Mouse (Mus musculus) adrenal gland, adult (tissue): ENCODE data around the gene Apba2.

Experiments used
- DNase-seq, 2 experiments: peaks; one replicate each; pipeline ENCODE4 v3.0.0; 2022 to 2023; ENCODE audit warnings: low spot score in 1 of 2; ENCODE audit not compliant: inconsistent age in 2 of 2

Apba2 gene

DNA sequence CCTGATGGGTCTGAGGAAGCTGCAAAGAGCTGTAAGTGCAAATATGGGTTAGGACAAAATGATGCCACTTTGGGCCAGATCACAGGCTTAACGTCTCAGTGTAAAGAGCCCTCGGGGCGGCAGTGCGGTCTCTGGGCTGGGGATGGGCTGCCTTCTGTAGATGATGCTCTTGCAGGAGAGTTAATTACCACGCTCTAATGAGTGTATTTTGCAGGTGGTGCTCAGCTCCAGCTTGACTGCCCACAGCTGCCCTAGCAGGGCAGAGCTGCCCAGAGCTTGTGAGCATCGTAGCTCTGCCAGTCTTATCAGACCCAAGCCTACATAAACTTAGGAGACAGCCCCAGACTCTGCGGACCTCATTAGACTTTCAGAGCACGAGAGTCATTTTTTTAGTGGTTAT is 80.9 kb downstream of the Apba2 start:
- no peak for DNase-seq

DNA sequence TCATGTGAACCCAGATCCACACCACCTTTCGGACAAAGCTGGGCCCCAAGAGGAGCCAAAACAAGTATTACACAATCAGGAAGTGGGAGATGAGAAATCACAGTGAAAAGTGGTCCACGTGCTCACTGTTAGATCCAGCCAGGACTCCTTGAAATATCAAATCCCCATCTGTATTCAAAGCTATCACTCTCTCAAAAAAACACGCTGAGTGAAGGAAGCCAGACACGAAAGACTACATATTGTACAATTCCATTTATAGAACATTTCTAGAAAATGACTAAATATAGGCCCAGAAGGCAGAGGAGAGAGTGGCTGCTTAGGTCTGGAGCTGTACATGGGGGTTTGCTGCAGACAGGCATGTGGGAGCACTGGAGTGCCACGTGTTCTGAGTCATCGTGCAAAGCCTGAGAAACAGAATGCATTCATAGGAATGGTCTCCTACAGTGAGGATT is 82.2 kb downstream of the Apba2 start:
- DNase-seq = no peak

DNA sequence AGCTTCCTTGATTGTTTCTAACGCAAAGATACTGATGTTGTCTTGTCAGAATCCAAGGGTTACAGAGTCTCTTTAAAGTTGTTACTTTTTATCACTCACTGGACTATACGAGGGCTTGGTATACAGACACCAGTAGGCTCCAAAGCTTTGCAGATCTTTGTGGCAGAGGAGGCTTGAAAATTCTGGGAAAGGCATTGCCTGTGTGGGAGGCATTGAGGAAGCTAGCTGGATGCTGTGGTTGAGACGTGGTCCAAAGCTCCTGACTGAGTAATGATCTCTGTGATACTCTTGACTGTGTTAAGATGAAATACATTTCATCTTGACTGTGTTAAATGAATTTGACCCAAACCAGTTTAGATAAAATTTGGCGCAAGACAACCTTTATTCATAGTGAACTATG is 84.6 kb downstream of the Apba2 start:
- no peak for DNase-seq

DNA sequence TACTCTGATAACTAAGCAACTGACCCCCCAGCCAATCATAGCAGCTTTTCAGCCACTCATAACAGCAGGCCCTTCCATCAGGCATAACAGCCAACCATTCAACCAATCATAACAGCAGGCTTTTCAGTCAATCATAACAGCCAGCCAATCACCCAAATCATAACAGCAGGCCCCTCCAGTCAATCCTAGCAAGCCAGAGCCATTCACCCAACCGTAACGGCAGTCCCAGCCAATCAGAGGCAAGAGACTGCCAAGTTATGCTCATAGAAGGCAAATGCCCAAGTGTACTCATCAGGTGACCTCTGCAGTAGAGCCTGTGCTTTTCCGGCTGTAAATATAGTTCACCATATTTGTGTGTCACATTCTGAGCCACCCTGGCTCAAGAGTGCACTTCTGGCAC is 85.1 kb downstream of the Apba2 start:
- no peak for DNase-seq

DNA sequence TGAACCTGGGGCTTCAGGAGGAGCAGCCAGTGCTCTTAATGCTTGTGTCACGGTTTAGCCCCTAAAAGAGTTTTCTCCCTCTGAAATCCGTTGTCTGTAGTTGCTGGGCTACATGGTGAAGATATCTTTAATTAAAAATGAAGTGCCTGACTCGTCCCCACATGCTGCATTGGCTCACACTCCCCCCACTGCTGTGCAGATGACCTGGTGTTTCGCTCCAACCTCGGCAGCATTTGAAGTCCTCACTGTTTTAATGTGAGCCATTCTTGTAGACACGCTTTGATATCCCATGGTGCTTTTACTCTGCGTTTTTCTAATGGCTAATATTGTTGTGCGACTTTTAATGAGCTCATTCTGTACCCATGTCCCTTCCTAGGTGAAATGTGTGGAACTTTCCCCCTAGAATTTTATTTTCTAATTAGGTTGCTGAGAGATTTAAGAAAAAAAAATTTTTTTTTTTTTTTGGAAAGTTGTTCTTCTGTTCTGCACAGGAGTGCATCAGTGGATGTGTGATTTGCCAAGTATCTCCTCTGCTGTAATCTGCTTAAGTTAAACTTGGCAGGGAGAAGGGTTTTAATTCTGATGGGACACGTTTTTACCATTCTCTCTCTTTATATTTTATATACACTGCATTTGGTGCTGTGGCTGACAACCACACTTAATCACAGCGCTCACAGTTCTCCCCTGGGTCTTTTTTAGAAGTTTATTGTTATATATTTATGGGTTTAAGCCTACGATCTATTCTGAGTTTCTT is 87.3 kb downstream of the Apba2 start:
- DNase-seq = no peak

DNA sequence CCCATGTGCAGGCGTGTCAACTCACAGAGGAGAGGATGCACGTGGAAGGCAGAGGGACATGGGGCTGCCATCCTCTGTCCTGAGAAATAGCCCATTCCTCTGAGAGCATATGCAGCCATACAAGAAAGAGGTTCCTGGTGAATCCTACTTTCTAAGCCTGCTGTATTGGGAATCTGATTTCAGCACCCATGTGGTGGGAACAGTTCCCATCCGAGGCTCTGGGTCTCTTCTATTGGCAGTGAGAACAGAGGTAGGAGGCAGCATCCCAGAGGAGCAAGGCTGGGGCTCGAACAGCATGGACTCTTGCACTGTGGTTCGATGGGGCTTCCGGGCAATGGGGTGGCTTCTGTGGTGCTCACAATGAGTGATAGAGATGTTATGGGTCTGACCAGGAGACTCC is 93.8 kb downstream of the Apba2 start:
- DNase-seq = no peak

DNA sequence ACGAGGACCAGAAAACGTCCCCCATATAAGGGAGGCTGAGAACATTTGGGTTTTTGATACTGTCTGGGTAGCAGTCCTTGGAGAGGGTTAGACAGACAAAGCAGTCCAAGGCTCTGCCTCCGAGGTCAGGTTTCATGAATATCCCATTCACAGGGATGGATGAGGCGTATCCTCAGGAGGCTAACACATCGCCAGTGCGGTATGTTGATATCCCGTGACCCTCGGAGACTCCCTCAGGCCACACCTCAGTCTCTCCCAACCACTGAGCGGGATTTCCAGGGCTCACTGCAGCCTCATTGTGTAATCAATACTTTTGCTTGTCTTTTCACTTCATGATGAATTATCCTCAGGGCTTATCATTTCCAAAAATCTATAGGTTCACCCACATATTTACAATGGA is 95.1 kb downstream of the Apba2 start:
- peak in 1 of 2 experiments; percentile 22 for DNase-seq

DNA sequence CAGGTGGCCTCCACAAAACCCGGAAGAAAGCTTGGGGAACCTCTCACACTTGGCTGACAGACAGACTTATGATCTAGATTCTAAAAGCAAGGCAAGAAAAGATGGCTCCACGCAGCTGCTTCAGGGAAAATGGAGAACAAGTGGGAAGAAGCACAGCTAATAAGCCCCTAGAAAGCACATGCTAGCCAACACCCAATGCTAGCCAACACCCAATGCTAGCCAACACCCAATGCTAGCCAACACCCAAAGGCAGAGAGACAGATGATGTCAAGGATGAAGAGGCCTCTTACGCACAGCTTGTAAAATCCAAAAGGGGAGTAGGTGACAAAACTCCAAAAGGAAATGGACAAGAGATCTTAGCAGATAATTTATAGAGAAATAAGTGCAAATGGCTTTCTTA is 108.4 kb downstream of the Apba2 start:
- DNase-seq = no peak

DNA sequence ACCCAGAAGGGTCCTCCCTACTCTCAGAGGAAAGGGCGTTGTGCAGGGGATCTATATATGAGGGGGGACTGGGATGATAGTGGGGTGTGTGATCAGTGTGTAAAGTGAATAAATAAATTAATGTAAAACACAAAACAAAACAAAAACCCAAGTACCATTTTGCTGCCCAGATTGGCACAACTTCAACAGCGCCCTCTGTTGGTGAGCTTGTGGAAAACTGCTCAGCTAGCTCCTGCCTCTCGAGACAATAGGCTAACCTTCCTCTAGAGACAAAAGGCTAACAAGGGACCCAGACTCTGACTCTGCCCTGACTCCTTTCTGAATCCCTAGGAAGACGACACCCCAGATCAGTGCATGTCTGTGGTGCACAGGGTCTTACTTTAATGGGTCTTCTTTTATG is 109.4 kb downstream of the Apba2 start:
- DNase-seq = peak in 1 of 2 experiments; percentile 43

DNA sequence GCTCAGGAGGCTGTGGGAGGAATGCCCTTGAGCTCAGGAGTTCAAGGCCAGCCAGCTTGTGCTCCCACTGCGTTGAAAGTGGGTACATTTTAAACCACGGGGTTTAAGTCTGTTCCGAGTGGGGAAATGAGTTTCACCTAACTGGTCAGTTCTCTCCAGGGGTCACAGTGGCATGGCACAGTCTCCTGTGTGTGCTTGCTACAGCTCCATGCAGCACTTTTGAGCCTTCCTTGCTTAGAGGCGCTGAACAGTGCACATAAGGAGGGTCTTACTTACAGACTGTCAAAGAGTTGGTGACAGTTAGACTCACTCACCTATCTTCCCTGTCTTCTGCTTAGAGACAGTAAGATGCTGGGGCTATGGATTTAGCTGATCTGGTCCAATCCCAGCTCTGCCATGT is 117.8 kb downstream of the Apba2 start:
- DNase-seq = no peak

DNA sequence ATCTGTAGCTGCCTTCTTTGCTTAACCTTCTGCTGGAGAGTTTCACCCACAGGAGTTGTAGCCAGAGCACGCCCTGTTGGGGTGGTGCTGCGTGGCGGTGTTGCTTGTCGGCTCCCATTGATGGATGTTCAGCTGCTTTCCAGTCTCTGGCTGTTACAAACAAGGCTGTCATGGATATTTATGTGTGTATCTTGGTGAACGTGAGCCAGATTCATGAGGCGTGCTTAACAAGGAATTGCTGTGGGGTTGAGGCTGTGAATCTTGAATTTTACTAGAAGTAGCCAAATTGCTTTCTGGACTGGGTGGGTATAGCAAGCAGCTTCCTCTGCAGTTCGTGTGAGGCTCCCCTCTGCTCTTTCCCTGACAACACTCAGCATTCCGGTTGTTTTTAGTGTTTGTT is 125.0 kb downstream of the Apba2 start:
- DNase-seq = no peak

DNA sequence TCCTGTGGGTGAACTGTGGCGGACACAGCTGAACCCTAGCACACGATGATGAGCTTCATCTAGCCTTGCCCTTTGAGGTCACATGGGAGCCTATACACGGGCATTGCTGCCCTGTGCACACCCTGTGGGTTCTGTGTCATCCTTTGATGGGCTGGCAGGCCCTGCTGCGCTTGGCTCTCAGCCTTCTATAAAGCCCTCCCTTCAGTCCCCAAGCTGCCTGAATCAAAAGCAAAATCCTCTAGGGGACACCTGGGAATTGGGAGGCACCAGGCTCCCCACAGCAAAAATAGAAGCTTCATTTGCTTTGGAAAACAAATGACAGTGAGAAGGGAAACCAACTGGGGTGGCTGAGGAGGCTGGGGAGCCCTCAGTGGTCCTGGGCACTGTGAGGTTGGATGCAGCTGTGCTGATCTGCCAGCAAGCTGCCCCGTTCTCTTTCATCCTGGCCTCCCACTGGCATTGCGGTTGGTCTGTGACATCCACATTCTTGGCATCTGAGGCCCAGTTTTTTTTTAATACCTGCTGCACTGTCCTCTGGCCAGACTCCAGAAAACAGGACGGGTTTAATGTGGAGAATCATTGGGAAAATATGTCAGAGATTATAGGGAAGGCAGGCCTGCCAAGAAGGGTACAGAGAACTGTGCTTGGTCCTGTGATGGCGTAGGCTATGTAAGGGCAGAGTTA is 126.6 kb downstream of the Apba2 start:
- peak in 1 of 2 experiments; percentile 31 for DNase-seq

DNA sequence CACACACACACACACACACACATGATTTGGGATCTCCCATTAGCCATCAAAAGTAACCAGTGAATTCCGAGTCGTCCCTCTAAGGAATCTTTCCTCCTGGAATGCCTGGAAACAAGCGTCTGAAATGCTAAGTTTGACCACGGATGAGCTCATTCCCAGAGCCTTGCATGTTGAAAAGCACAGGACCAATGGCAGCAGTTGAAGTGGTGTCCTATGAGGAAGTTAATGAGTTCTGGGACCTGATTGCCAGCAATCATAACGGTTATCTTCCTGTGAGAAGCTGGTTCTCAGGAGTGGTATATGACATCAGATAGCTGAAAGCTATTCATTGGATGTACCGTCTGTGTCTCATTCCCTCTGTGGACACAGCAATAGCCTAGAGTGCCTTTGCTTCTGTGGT is 129.2 kb downstream of the Apba2 start:
- DNase-seq = no peak

DNA sequence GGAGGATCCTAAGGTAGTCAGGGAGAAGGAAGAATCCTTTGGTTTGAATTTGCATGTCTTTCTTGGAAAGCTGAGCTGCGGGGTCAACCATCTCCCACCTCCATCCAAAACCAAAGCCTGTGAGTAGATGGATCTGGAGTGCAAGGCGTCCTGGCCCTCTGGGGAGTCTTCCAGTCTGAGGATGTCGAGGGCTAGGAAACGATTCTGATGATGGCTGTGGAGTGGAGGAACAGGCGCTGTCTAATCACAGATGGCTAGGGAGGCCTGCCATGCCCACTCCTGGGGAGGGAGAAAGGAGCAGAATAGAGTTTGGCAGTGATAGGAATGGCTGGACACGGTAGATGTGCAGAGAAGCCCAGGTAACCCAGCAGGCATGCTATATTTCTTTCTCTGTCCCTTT is 129.6 kb downstream of the Apba2 start:
- DNase-seq = no peak

DNA sequence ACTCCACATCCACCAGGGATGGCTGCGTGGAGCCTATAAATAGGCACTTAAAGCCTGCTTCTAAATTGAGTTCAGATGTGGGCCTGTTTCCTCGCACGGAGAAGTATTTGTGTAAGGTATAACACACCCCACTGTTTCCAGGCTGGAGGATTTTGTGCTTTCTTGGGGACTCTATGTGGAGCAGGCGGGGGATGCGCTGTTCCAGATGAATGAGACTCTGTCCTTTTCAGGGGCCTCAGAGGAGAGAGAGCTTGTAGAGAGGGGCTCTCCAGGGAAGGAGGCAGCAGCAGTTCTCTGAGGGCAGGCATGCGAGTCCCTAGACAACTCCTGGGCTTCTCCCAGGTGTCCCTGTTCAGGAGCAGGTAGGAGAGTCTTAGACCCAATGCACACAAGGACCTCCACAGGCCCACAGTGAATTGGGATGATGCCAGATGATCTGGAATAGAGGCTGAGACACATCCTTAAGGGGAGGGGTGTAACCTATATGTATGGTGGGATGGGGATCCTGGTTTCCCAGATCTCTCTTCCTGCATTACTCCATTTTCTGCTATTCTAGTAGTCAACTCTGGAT is 130.4 kb downstream of the Apba2 start:
- no peak for DNase-seq

DNA sequence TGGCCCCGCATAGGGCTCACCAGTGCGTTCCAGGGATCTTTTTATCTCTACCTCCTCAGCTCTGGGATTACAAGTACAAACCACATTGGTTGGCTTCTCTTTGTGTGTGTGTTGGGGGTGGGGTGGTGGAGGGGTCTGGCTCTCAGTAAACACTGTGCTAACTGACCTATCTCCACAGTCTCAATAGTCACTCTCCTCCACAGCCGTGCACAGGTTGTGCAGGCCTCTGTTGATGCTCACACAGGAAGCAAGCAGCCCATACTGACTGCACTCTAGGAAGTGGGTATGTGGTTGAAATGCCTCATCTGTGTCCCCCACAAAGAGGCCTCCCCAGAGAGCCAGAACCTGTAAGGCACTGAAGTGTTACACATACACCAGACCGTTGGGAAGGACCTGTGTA is 131.7 kb downstream of the Apba2 start:
- DNase-seq = no peak

DNA sequence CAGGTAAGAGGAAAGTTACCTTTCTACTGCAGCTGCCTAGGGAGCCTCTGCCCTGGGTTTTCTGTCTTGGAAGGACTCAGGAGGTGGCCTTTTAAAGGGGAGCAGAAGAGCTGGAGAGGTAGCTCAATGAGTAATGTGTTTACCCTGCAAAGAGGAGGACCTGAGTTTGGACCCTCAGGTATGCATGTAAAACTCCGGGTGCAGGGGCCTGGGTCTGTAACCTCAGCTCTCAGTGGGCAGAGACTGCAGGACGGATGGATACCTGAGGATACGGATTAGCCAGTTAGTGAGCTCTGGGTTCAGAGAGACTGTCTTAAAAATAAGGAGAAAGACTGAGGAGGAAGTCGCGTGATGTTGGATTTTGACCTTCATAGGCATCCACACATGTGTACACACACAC is 132.4 kb downstream of the Apba2 start:
- DNase-seq = no peak

DNA sequence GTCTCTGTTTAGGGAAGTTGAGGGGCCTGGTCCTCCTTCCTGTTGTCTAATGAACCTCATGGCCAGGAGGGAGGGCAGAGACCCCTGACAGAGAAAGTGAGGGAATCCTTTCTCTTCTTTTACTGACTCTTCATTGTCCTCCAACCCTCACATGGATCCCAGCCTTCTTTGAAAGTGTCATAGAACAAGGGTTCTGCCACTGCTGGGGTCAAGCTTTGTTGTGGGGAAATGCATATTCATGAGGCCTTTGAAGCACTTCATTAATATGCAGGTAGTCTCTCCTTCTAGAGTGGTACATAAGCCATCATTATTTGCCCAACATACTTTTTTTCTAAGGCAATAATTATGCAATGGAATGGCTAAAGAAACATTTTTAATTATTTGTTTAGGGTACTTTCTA is 133.0 kb downstream of the Apba2 start:
- DNase-seq = no peak

DNA sequence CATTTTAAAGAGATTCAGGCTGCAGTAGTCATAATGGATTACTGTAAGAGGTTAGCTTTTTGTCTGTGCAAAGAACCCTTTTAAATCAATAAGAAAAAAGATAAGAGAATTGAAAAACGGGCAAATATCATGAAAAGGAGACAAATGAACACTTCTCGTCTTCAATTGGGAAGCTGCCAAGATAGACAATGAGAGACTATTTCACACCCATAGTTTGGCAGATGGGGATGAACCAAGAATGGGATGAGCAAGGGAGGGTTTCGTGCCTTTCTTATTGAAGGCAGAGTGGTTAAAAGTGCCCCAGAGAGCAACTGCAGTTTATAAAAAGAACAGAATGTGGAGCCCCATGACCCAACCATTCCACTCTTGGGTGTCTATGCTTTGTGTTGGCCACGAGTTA is 137.4 kb downstream of the Apba2 start:
- no peak for DNase-seq

DNA sequence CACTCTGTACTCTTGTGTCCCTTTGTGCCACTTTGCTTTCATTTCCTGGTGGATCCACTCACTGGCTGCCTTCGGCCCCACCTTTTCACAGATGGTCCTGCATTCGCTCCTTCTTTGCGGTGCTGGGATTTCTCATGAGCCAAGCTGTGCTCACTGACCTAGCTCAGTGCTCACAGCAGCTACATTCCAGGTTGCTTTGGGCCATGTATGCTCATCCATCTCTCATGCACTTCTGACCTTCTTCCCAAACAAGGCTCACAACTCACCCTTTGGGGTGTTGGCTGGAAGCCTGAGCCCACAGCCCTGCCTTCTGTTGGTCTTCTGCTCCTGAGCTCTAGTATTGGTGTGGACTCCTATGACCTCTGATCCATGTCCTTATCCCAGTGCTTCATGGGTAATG is 139.1 kb downstream of the Apba2 start:
- no peak for DNase-seq

DNA sequence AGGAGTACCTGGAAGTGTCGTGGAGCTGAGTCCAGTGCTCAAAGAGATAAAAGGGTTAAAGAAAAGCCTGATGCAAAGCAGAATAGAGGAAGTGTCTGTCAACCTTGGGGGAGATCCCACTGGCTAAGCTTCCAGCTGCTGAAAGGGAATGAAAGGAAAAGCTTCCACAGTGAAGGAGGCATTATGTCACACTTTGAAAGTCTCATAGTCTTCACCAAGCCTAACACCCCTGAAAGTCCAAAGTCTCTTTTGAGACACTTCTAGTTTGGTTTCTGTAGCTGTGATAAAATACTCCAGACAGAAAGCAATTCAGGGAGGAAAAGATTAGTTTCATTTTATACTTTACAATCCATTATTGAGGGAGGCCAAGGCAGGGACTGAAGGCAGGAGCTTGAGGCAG is 141.4 kb downstream of the Apba2 start:
- DNase-seq = no peak

DNA sequence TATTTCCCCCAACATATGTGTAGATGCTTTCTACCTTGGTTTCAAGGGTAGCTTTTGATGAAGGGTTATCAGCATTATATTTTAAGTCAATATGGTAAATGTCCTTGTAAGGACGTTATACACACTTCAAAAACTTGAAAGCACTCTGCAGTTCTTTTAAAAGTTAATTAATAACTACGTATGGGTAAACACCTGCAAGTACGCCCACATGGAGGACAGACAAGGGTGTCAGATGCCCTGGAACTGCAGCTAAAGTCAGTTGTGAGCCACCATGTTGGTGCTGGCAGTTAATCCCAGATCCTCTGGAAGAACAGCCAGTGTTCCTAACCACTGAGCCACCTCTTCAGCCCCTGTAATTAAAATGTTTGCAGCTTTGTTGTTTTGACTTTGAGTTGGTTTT is 144.0 kb downstream of the Apba2 start:
- DNase-seq = no peak
